Mouse (Mus musculus): Measurements from ENCODE around the gene Map2k6.

Gene Map2k6

DNA sequence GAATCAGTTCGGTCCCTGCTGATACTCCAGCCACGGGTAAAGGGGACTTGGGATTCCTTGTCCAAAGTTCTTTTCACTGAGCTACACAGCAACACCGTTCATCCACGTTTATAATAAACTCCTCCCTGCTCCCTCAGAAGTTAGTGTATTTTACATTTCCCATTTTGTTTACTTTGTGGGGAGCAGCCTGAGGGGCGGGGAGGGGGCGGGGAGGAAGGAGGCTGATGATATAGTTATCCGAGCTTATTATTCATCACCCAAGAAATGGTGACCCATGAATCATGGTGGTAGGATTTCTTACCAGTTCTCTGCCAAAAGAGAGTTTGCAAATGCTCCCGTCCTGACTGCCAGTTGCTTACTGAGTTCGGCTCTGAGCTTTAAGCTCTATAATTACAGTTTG is 6.7 kb downstream of the Map2k6 start:
- DNase-seq: no peak

GRCm38 (mm10) chr11:110409131-110409530 is 10.2 kb downstream of the Map2k6 start:
- no peak for DNase-seq

DNA sequence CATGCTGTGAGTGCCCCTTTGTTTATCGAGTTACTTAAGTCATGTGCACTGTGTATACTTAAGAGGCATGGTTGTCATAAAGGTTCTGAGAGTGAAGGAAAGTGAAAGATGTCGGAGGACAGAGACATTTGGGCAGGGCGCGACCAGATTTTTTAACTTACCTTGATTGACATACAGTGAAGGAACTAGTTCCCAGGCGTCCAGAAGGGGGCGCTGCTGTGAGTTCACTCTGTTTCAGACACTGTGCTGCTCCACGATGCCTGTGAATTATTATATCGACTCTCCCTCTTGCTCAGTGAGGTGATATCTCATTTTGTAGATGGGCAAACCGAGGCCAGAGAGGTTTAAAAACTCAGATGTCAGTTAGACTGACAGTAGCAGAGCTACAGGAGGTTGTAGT is 10.9 kb downstream of the Map2k6 start:
- no peak for DNase-seq

DNA sequence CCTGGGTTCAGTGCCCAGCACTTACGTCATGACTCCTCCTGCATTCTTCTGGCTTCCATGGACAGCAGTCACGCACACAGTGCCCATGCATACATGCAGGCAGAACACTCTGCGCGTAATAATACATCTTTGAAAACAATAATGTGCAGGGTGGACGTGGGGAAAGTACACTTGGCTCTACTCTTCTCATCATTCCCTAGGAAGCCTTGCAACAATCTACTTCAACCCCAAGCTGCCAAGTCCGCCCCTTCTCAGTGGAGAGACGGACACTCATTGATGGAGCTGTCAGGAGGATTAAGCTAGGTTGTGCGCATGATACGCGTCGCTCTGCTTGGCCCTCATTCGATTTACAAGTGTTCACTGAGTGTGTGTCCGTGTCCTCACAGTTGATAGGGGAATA is 12.7 kb downstream of the Map2k6 start:
- DNase-seq: no peak

- DNase-seq: no peak
These were observed 15.3 kb downstream of the Map2k6 start for GRCm38 (mm10) chr11:110414263-110414662.

DNA sequence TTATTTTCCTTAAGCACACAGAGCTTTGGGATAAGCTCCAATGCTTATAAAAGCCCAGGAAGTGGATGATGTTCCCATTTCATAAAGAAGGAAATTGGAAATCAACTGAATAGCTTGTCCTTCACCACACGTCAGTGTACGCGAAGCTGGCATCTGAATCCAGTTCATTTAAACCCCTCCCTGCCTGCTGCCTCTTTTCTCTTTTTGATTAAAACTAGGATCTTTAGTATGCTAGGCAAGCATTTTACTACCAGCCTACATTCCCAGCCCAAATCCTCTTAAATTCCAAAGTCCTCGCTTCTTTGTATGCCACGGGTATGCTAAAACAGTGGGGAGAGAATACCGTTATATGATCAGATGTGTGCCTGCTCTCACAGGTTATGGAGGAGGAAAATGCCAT is 17.8 kb downstream of the Map2k6 start:
- DNase-seq: no peak

DNA sequence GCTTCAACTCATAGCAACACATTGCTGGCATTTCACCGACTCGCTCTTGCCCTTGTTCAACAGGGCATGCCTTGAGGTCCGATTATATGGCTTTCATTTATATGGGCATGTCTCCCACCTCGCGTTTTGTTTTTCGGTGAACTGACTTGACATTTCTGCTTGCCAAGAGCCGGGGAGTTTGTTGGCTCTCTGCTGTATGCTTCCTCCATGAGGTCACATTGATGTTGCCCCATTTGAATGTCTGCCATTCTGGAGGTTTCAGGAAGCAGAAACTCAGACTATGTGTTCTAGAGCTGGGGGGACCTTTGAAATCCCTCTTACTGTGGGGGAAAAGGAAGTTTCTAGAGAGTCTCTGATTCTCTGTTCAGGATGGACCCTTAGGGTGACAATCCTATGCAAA is 21.5 kb downstream of the Map2k6 start:
- DNase-seq: no peak

- no peak for DNase-seq
These were observed 27.7 kb downstream of the Map2k6 start for GRCm38 (mm10) chr11:110426572-110427145.

GRCm38 (mm10) chr11:110427159-110427561 is 28.2 kb downstream of the Map2k6 start:
- DNase-seq: no peak

GRCm38 (mm10) chr11:110428999-110429398 is 30.1 kb downstream of the Map2k6 start:
- DNase-seq: no peak

- DNase-seq: no peak
These were observed 31.0 kb downstream of the Map2k6 start for GRCm38 (mm10) chr11:110429837-110430418.

GRCm38 (mm10) chr11:110435839-110436556 is 37.1 kb downstream of the Map2k6 start:
- DNase-seq: no peak

DNA sequence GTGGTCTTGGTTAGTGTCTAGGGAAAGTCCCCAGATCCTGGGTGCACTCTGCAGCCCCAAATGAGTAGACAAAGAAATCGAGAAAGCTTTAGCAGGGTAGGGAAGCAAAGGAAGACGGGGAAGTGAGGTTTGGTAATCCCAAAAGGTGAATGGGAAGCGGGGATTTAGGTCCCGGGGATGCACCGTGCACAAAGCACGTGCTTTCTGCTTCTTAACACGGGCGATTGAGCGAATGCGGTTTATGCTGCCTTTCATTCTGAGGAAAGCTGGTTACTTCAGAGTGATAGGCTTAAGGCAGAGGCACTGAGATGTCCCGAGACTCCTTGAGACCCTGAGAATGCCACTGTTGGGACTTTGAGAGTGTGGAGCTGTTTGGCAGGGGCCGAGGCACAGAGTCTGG is 38.1 kb downstream of the Map2k6 start:
- DNase-seq: no peak

DNA sequence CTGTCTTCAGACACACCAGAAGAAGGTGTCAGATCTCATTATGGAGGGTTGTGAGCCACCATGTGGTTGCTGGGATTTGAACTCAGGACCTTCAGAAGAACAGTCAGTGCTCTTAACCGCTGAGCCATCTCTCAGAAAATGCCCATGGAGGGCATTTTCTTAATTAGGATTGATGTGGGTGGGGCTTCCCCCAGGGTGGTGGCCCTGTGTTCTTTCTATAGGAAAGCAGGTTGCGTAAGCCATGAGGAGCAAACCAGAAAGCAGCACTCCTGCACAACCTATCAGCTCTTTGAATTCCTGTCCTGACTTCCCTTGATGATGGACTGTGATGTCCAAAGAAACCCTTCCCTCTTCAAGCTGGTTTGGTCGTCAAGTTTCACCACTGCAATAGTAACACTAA is 39.2 kb downstream of the Map2k6 start:
- DNase-seq: no peak

GRCm38 (mm10) chr11:110438700-110439296 is 39.9 kb downstream of the Map2k6 start:
- DNase-seq: no peak

GRCm38 (mm10) chr11:110439354-110439753 is 40.4 kb downstream of the Map2k6 start:
- DNase-seq: no peak

DNA sequence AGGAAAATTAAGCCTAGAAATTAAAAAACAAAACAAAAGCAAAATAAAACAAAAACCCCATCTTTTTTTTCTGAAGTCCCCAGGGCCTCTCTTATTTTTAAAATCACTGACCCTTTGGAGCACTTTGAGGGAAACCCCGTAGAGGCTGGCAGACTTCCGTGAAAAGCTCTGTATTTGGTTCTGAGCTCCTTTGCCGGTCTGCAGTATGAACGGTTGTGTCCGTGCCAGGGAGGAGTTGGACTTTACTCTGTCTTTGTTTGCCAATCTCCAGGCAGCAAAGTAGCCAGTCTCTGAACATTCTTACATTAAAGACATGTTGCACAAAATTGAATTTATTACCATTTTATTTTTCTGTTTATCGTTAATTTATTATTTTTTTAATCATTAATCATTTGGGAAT is 45.7 kb downstream of the Map2k6 start:
- DNase-seq: no peak

- DNase-seq: no peak
These were observed 49.3 kb downstream of the Map2k6 start for GRCm38 (mm10) chr11:110448131-110448725.

- no peak for DNase-seq
These were observed 49.8 kb downstream of the Map2k6 start for GRCm38 (mm10) chr11:110448726-110449161.

- DNase-seq: no peak
These were observed 50.3 kb downstream of the Map2k6 start for GRCm38 (mm10) chr11:110449183-110449582.

GRCm38 (mm10) chr11:110450091-110450757 is 51.3 kb downstream of the Map2k6 start:
- DNase-seq: no peak

GRCm38 (mm10) chr11:110450758-110451121 is 51.8 kb downstream of the Map2k6 start:
- DNase-seq: no peak

DNA sequence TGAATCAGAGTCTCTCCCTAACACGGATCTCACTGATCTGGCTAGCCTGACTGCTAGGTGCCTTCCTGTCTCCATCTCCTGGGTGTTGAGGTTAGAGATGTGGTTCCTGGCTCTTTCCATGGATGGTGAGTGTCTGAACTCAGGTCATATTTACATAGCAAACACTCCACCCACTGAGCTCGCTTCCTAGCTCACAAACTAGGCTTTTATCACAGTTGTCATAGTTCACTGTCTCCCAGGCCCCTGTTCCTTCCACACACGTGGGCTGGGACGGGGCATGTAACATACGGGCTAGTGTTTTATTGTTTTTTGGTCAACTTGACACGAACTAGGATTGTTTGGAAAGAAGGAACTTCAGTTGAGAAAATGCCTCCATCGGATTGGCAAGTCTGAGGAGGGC is 52.7 kb downstream of the Map2k6 start:
- DNase-seq: no peak

Measured in right cerebral cortex, postnatal 25 days (tissue).